ENCODE assay signal across 34 mouse cellular contexts in the genomic region with DNA sequence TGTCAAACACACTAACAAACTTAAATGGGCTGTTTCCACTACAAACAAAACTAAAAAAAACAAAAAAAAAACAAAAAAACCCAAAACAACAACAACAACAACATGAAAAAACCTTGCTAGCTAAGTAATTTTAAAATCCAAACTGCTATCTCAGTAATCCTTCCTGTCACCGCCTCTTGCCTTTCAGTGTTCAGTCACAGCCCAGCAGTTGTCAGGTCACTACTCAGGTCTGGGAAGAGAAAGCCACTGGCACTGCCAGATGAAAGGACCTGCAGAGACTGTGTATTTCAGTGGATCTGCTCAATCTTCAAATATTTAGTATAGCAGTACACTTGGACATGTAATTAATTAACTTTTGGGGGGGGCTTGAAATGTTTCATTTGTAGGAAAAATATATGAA.
DNase-seq lines count a peak whose midpoint lies in the region; ATAC-seq lines count a peak whose summit lies in the region.
"Had no signal": no experiment of that assay in that cellular context is flagged by ENCODE, and none has a peak within 500 bp of the region (broad histone marks: within the 10 kb centered on the region; RNA-seq: fewer than 3 reads in every experiment).

No protein-coding gene starts in this region.

- H3K4me1 ChIP-seq in hindbrain, embryonic 11.5 days (replicated peaks; ENCODE audit: control insufficient read depth, insufficient read depth, low read length) = no peaks in the 10 kb centered on the region
- H3K4me1 ChIP-seq in hindbrain, embryonic 14.5 days (replicated peaks; ENCODE audit: control insufficient read depth, insufficient read depth, low read length) = 0 out of 2 replicates have a peak, but pooled peaks cover 5% of the 10 kb centered on the region
- H3K4me1 ChIP-seq in neural tube, embryonic 13.5 days (replicated peaks) = peaks cover 30% of the 10 kb centered on the region
- H3K4me1 ChIP-seq in hindbrain, embryonic 16.5 days (ENCODE audit: control insufficient read depth, insufficient read depth, low read depth, low read length) = no peaks in the 10 kb centered on the region; the same call in 1 of the 2 replicates
- H3K4me1 ChIP-seq: embryonic facial prominence, embryonic 13.5 days; heart, embryonic 12.5 days; heart, embryonic 15.5 days had no signal

- H3K9me3 ChIP-seq in hindbrain, embryonic 11.5 days (ENCODE audit: control insufficient read depth, low read length) = no peaks in the 10 kb centered on the region
- no peaks in the 10 kb centered on the region for H3K9me3 ChIP-seq in hindbrain, embryonic 14.5 days (ENCODE audit: control insufficient read depth, low read length)
- H3K9me3 ChIP-seq in neural tube, embryonic 13.5 days = no peaks in the 10 kb centered on the region
- H3K9me3 ChIP-seq in hindbrain, embryonic 16.5 days (ENCODE audit: control insufficient read depth, low read length) = no peaks in the 10 kb centered on the region
- H3K9me3 ChIP-seq: embryonic facial prominence, embryonic 10.5 days; embryonic facial prominence, embryonic 13.5 days; forebrain, embryonic 10.5 days; forebrain, embryonic 13.5 days; G1E; heart, embryonic 12.5 days; heart, embryonic 15.5 days; hindbrain, embryonic 12.5 days had no signal

- H3K36me3 ChIP-seq in hindbrain, embryonic 11.5 days (ENCODE audit: control insufficient read depth, insufficient read depth, low read length) = no peaks in the 10 kb centered on the region
- no peaks in the 10 kb centered on the region for H3K36me3 ChIP-seq in hindbrain, embryonic 14.5 days (replicated peaks; ENCODE audit: control insufficient read depth, insufficient read depth)
- no peaks in the 10 kb centered on the region for H3K36me3 ChIP-seq in neural tube, embryonic 13.5 days
- H3K36me3 ChIP-seq in hindbrain, embryonic 16.5 days (ENCODE audit: control insufficient read depth, insufficient read depth, low read length) = no peaks in the 10 kb centered on the region
- H3K36me3 ChIP-seq: embryonic facial prominence, embryonic 10.5 days; embryonic facial prominence, embryonic 13.5 days; forebrain, embryonic 10.5 days; heart, embryonic 12.5 days; heart, embryonic 15.5 days; hindbrain, embryonic 12.5 days had no signal

- H3K9ac ChIP-seq in hindbrain, embryonic 11.5 days (ENCODE audit: low read depth, low read length) = no peak overlapping the region
- H3K9ac ChIP-seq in hindbrain, embryonic 14.5 days = no peak overlapping the region
- H3K9ac ChIP-seq in neural tube, embryonic 13.5 days = no peak overlapping the region
- H3K9ac ChIP-seq in hindbrain, embryonic 16.5 days (ENCODE audit: low read depth, low read length) = no peak overlapping the region
- H3K9ac ChIP-seq: embryonic facial prominence, embryonic 13.5 days; forebrain, embryonic 13.5 days; heart, embryonic 12.5 days; heart, embryonic 15.5 days; hindbrain, embryonic 12.5 days had no signal

- peak; percentile 20 for DNase-seq in hindbrain, embryonic 11.5 days (ENCODE audit: low spot score)
- DNase-seq in hindbrain, embryonic 14.5 days (ENCODE audit: low spot score) = no peak
- no peak for DNase-seq in neural tube, embryonic 10.5 days (ENCODE audit: extremely low spot score, low spot score)
- DNase-seq in embryo, embryonic 11 days = peak; percentile 37
- no peak for DNase-seq in frontal cortex, postnatal 25 days (ENCODE audit: low spot score in 2 of 2)
- DNase-seq: adrenal gland, postnatal 10 days; adrenal gland, postnatal 36 days; B cell, adult 2 months; cerebellum, adult 11 months; cerebellum, adult 2 months; cerebellum, adult 9-11 months; cerebellum, postnatal 25 days; gastrocnemius, adult 2 months; gastrocnemius, postnatal 25 days; heart, adult 18-20 months; heart, postnatal 14 days; heart, postnatal 4 days; kidney, adult 18-20 months had no signal

- H3K4me2 ChIP-seq in hindbrain, embryonic 11.5 days (replicated peaks; ENCODE audit: low read depth, low read length) = no peak overlapping the region
- no peak overlapping the region for H3K4me2 ChIP-seq in hindbrain, embryonic 14.5 days (replicated peaks)
- H3K4me2 ChIP-seq in neural tube, embryonic 13.5 days = no peak overlapping the region
- H3K4me2 ChIP-seq in hindbrain, embryonic 16.5 days (ENCODE audit: low read length) = no peak overlapping the region
- H3K4me2 ChIP-seq: embryonic facial prominence, embryonic 13.5 days; forebrain, embryonic 13.5 days; heart, embryonic 12.5 days; heart, embryonic 15.5 days; hindbrain, embryonic 12.5 days had no signal

- 0 out of 2 replicates have a peak, but pooled peaks have one; percentile 57 for ATAC-seq in hindbrain, embryonic 11.5 days (ENCODE audit: low FRiP score)
- ATAC-seq in hindbrain, embryonic 14.5 days (ENCODE audit: low FRiP score) = no peak
- ATAC-seq in neural tube, embryonic 13.5 days (ENCODE audit: low read depth) = no peak
- ATAC-seq in hindbrain, embryonic 16.5 days = no peak
- ATAC-seq: forebrain, embryonic 13.5 days; hindbrain, postnatal 0 days; inflammation-experienced regulatory T-cells, adult 6 months; intestine, embryonic 16.5 days; Patski had no signal

- WGBS in hindbrain, embryonic 11.5 days = 28% methylated on average over 1 of the region's 1 CpGs
- 23% methylated on average over 1 of the region's 1 CpGs for WGBS in hindbrain, embryonic 14.5 days
- 22% methylated on average over 1 of the region's 1 CpGs for WGBS in neural tube, embryonic 13.5 days
- WGBS in hindbrain, embryonic 16.5 days = 28% methylated on average over 1 of the region's 1 CpGs

- H3K27ac ChIP-seq in hindbrain, embryonic 11.5 days (ENCODE audit: low read depth, low read length) = no peak overlapping the region
- no peak overlapping the region for H3K27ac ChIP-seq in hindbrain, embryonic 14.5 days
- H3K27ac ChIP-seq in neural tube, embryonic 13.5 days (replicated peaks) = peak overlapping the region; percentile 56
- H3K27ac ChIP-seq in hindbrain, embryonic 16.5 days (ENCODE audit: low read depth, low read length) = no peak overlapping the region
- H3K27ac ChIP-seq: embryonic facial prominence, embryonic 10.5 days; embryonic facial prominence, embryonic 13.5 days; forebrain, embryonic 10.5 days; forebrain, embryonic 13.5 days; gastrocnemius, adult 2 months; heart, embryonic 15.5 days; hindbrain, embryonic 12.5 days; hindbrain, postnatal 0 days had no signal

- no peaks in the 10 kb centered on the region for H3K27me3 ChIP-seq in hindbrain, embryonic 11.5 days (ENCODE audit: control insufficient read depth, insufficient read depth, low read length)
- no peaks in the 10 kb centered on the region for H3K27me3 ChIP-seq in hindbrain, embryonic 14.5 days (ENCODE audit: control insufficient read depth, insufficient read depth, low read length)
- no peaks in the 10 kb centered on the region for H3K27me3 ChIP-seq in neural tube, embryonic 13.5 days
- no peaks in the 10 kb centered on the region for H3K27me3 ChIP-seq in hindbrain, embryonic 16.5 days (replicated peaks; ENCODE audit: control insufficient read depth, insufficient read depth, low read length)
- H3K27me3 ChIP-seq: CH12.LX; embryonic facial prominence, embryonic 13.5 days; forebrain, embryonic 13.5 days; heart, embryonic 12.5 days; heart, embryonic 15.5 days; hindbrain, embryonic 12.5 days; Patski had no signal

- H3K4me3 ChIP-seq in hindbrain, embryonic 11.5 days (ENCODE audit: low read depth, low read length) = no peak overlapping the region
- no peak overlapping the region for H3K4me3 ChIP-seq in hindbrain, embryonic 14.5 days (replicated peaks; ENCODE audit: low read length)
- no peak overlapping the region for H3K4me3 ChIP-seq in neural tube, embryonic 13.5 days
- no peak overlapping the region for H3K4me3 ChIP-seq in hindbrain, embryonic 16.5 days (ENCODE audit: low read length)
- H3K4me3 ChIP-seq: embryonic facial prominence, embryonic 10.5 days; embryonic facial prominence, embryonic 13.5 days; erythroblast, embryonic 14.5 days; forebrain, embryonic 10.5 days; forebrain, embryonic 13.5 days; gastrocnemius, adult 2 months; heart, embryonic 12.5 days; heart, embryonic 15.5 days; hindbrain, embryonic 12.5 days had no signal

Comparison
In these comparisons a context has a peak if more than half of its experiments do, and no peak if none do; other contexts are left out.
1. DNase-seq: peak in hindbrain, embryonic 11.5 days (single experiment) and embryo, embryonic 11 days (single experiment); none in hindbrain, embryonic 14.5 days (single experiment), neural tube, embryonic 10.5 days (single experiment) and frontal cortex, postnatal 25 days (0 of 2).